In genomic region chr5:137553000-137553399, GRCm38 (mm10) we compare ENCODE assay signal across 10 mouse cellular contexts. TPM values are rescaled to one million over a fixed set of nuclear protein-coding genes. Genes with fewer than 3 reads are reported as not detected.
DNase-seq lines count a peak whose midpoint lies in the region; ATAC-seq and TF ChIP-seq lines count a peak whose summit lies in the region.
"Had no signal": no experiment of that assay in that cellular context is flagged by ENCODE, and none has a peak within 500 bp of the region (broad histone marks: within the 10 kb centered on the region; RNA-seq: fewer than 3 reads in every experiment).

No protein-coding gene starts in this region.

- H3K27me3 ChIP-seq in lung, embryonic 16.5 days (ENCODE audit: control insufficient read depth, insufficient read depth, low read depth, low read length) = peaks cover 7% of the 10 kb centered on the region
- H3K27me3 ChIP-seq in hindbrain, embryonic 10.5 days (ENCODE audit: insufficient read depth, poor library complexity, severe bottlenecking) = peaks cover 19% of the 10 kb centered on the region
- H3K27me3 ChIP-seq in liver, embryonic 13.5 days = peaks cover 43% of the 10 kb centered on the region
- H3K27me3 ChIP-seq in stomach, postnatal 0 days (ENCODE audit: control insufficient read depth, insufficient read depth, low read length) = no peaks in the 10 kb centered on the region

- H3K4me2 ChIP-seq in lung, embryonic 16.5 days (ENCODE audit: low read depth, low read length) = peak overlapping the region; percentile 46
- peak overlapping the region; percentile 31 for H3K4me2 ChIP-seq in liver, embryonic 13.5 days
- H3K4me2 ChIP-seq in stomach, postnatal 0 days (replicated peaks; ENCODE audit: low read depth) = peak overlapping the region; percentile 8; the same call in 1 of the 2 replicates

- DNase-seq in lung, postnatal 4 days = no peak
- no peak for DNase-seq in hindbrain, embryonic 10.5 days (ENCODE audit: low spot score)
- DNase-seq in liver, embryonic 13.5 days = no peak
- DNase-seq in stomach, postnatal 0 days (ENCODE audit: low spot score) = no peak
- DNase-seq in left cerebral cortex, postnatal 14 days (ENCODE audit: low spot score in 2 of 2) = no peak
- no peak for DNase-seq in frontal cortex, postnatal 14 days (ENCODE audit: low spot score in 2 of 2)

- no peak overlapping the region for H3K27ac ChIP-seq in lung, embryonic 16.5 days (ENCODE audit: low read length)
- H3K27ac ChIP-seq in hindbrain, embryonic 10.5 days = 0 out of 2 replicates have a peak overlapping the region, but pooled peaks have one; percentile 72
- no peak overlapping the region for H3K27ac ChIP-seq in liver, embryonic 13.5 days
- no peak overlapping the region for H3K27ac ChIP-seq in stomach, postnatal 0 days (replicated peaks)

- ATAC-seq in lung, embryonic 16.5 days (ENCODE audit: low read depth) = no peak
- ATAC-seq in liver, embryonic 13.5 days (ENCODE audit: low read depth) = no peak
- no peak for ATAC-seq in stomach, postnatal 0 days (ENCODE audit: low FRiP score, low TSS enrichment)
- ATAC-seq: Patski had no signal

- no peak overlapping the region for H3K9ac ChIP-seq in lung, embryonic 16.5 days (ENCODE audit: low read length)
- H3K9ac ChIP-seq in liver, embryonic 13.5 days = no peak overlapping the region
- no peak overlapping the region for H3K9ac ChIP-seq in stomach, postnatal 0 days (ENCODE audit: low read length)

- H3K36me3 ChIP-seq in lung, embryonic 16.5 days (ENCODE audit: control insufficient read depth, insufficient read depth, low read length) = no peaks in the 10 kb centered on the region
- H3K36me3 ChIP-seq in hindbrain, embryonic 10.5 days = no peaks in the 10 kb centered on the region
- no peaks in the 10 kb centered on the region for H3K36me3 ChIP-seq in liver, embryonic 13.5 days
- H3K36me3 ChIP-seq in stomach, postnatal 0 days (ENCODE audit: control insufficient read depth, insufficient read depth, low read length) = no peaks in the 10 kb centered on the region

- no peak for TF ChIP-seq EP300 in stomach, postnatal 0 days (optimal IDR thresholded peaks at IDR 0.05)

- WGBS in lung, embryonic 16.5 days = 24% methylated on average over 6 of the region's 6 CpGs
- WGBS in hindbrain, embryonic 10.5 days = 30% methylated on average over 6 of the region's 6 CpGs
- WGBS in liver, embryonic 13.5 days (ENCODE audit: insufficient replicate concordance) = 26% methylated on average over 6 of the region's 6 CpGs
- 27% methylated on average over 6 of the region's 6 CpGs for WGBS in stomach, postnatal 0 days

- no peak for TF ChIP-seq CTCF in stomach, postnatal 0 days (IDR thresholded peaks at IDR 0.05; ENCODE audit: low read depth)

- intact Hi-C loops in left cerebral cortex, postnatal 14 days (cut with DNase I) = no loop called here

- no peaks in the 10 kb centered on the region for H3K9me3 ChIP-seq in lung, embryonic 16.5 days (ENCODE audit: control insufficient read depth, low read length)
- H3K9me3 ChIP-seq in hindbrain, embryonic 10.5 days = no peaks in the 10 kb centered on the region
- 0 out of 2 replicates have a peak, but pooled peaks cover 4% of the 10 kb centered on the region for H3K9me3 ChIP-seq in liver, embryonic 13.5 days (replicated peaks)
- no peaks in the 10 kb centered on the region for H3K9me3 ChIP-seq in stomach, postnatal 0 days (ENCODE audit: control insufficient read depth, low read length)

- H3K4me1 ChIP-seq in lung, embryonic 16.5 days (replicated peaks; ENCODE audit: control insufficient read depth, insufficient read depth, low read length) = no peaks in the 10 kb centered on the region
- H3K4me1 ChIP-seq in hindbrain, embryonic 10.5 days (replicated peaks) = peaks cover 14% of the 10 kb centered on the region; the same call in 1 of the 2 replicates
- H3K4me1 ChIP-seq in liver, embryonic 13.5 days (replicated peaks) = peaks cover 9% of the 10 kb centered on the region
- no peaks in the 10 kb centered on the region for H3K4me1 ChIP-seq in stomach, postnatal 0 days (replicated peaks; ENCODE audit: control insufficient read depth, insufficient read depth)

- peak overlapping the region; percentile 16; the same call in 1 of the 2 replicates for H3K4me3 ChIP-seq in lung, embryonic 16.5 days (ENCODE audit: low read length)
- H3K4me3 ChIP-seq in hindbrain, embryonic 10.5 days = peak overlapping the region; percentile 49
- H3K4me3 ChIP-seq in liver, embryonic 13.5 days (replicated peaks) = 0 out of 2 replicates have a peak overlapping the region, but pooled peaks have one; percentile 21
- H3K4me3 ChIP-seq in stomach, postnatal 0 days (ENCODE audit: low read depth, low read length) = no peak overlapping the region

RNA-seq across cellular contexts. Expression of gene Actl6b, which starts 0.3 kb away (rescaled TPM):
- polyA plus RNA-seq in lung, embryonic 16.5 days (2015; fragmentation: Nextera tagmentation; extraction: Ambion mirVana) = 0.51 and 0.60 TPM in 2 replicates
- 10.3 and 47.6 TPM in 2 replicates for polyA plus RNA-seq in hindbrain, embryonic 10.5 days (2016; fragmentation: Nextera tagmentation; extraction: Ambion mirVana)
- 0.14 and 0.16 TPM in 2 replicates for polyA plus RNA-seq in liver, embryonic 13.5 days (2015; fragmentation: Nextera tagmentation; extraction: Ambion mirVana)
- polyA plus RNA-seq in stomach, postnatal 0 days (2015; fragmentation: Nextera tagmentation; extraction: Ambion mirVana) = 2.3 and 2.7 TPM in 2 replicates
- total RNA-seq in left cerebral cortex, postnatal 14 days (2021) = 100 to 1,000 TPM; 126 to 139 TPM
- total RNA-seq: heart, adult 8-10 months had no signal
- polyA plus RNA-seq: Patski had no signal

RNA-seq across cellular contexts. Expression of gene Tfr2, which starts 16.6 kb away (rescaled TPM):
- polyA plus RNA-seq in lung, embryonic 16.5 days (2015; fragmentation: Nextera tagmentation; extraction: Ambion mirVana) = 0.46 and 1.4 TPM in 2 replicates
- polyA plus RNA-seq in hindbrain, embryonic 10.5 days (2016; fragmentation: Nextera tagmentation; extraction: Ambion mirVana) = 1.7 and 4.9 TPM in 2 replicates
- polyA plus RNA-seq in liver, embryonic 13.5 days (2015; fragmentation: Nextera tagmentation; extraction: Ambion mirVana) = 41.5 and 45.7 TPM in 2 replicates
- 1.2 and 1.3 TPM in 2 replicates for polyA plus RNA-seq in stomach, postnatal 0 days (2015; fragmentation: Nextera tagmentation; extraction: Ambion mirVana)
- 10 to 100 TPM; 12.8 to 14.2 TPM for total RNA-seq in left cerebral cortex, postnatal 14 days (2021)
- polyA plus RNA-seq: Patski had no signal

RNA-seq across cellular contexts. Expression of gene Gnb2, which starts 19.7 kb away (rescaled TPM):
- 379 and 400 TPM in 2 replicates for polyA plus RNA-seq in lung, embryonic 16.5 days (2015; fragmentation: Nextera tagmentation; extraction: Ambion mirVana)
- 387 and 460 TPM in 2 replicates for polyA plus RNA-seq in hindbrain, embryonic 10.5 days (2016; fragmentation: Nextera tagmentation; extraction: Ambion mirVana)
- 139 and 159 TPM in 2 replicates for polyA plus RNA-seq in liver, embryonic 13.5 days (2015; fragmentation: Nextera tagmentation; extraction: Ambion mirVana)
- 345 and 374 TPM in 2 replicates for polyA plus RNA-seq in stomach, postnatal 0 days (2015; fragmentation: Nextera tagmentation; extraction: Ambion mirVana)
- total RNA-seq in left cerebral cortex, postnatal 14 days (2021) = 100 to 1,000 TPM; 777 to 806 TPM

RNA-seq across cellular contexts. Expression of gene Epo, which starts 20.0 kb away (rescaled TPM):
- polyA plus RNA-seq in lung, embryonic 16.5 days (2015; fragmentation: Nextera tagmentation; extraction: Ambion mirVana) = 0.31 and 0.98 TPM in 2 replicates
- polyA plus RNA-seq in hindbrain, embryonic 10.5 days (2016; fragmentation: Nextera tagmentation; extraction: Ambion mirVana) = 1.3 and 4.5 TPM in 2 replicates
- 0.96 and 1.2 TPM in 2 replicates for polyA plus RNA-seq in liver, embryonic 13.5 days (2015; fragmentation: Nextera tagmentation; extraction: Ambion mirVana)
- polyA plus RNA-seq in stomach, postnatal 0 days (2015; fragmentation: Nextera tagmentation; extraction: Ambion mirVana) = not detected in 2 replicates
- total RNA-seq in left cerebral cortex, postnatal 14 days (2021) = not detected
- total RNA-seq: heart, adult 8-10 months; left cerebral cortex, postnatal 25 days had no signal
- polyA plus RNA-seq: Patski had no signal

RNA-seq across cellular contexts. Expression of gene Gigyf1, which starts 34.7 kb away (rescaled TPM):
- polyA plus RNA-seq in lung, embryonic 16.5 days (2015; fragmentation: Nextera tagmentation; extraction: Ambion mirVana) = 10.7 and 10.9 TPM in 2 replicates
- 14.7 and 14.9 TPM in 2 replicates for polyA plus RNA-seq in hindbrain, embryonic 10.5 days (2016; fragmentation: Nextera tagmentation; extraction: Ambion mirVana)
- 3.3 and 3.7 TPM in 2 replicates for polyA plus RNA-seq in liver, embryonic 13.5 days (2015; fragmentation: Nextera tagmentation; extraction: Ambion mirVana)
- 5.2 and 6.0 TPM in 2 replicates for polyA plus RNA-seq in stomach, postnatal 0 days (2015; fragmentation: Nextera tagmentation; extraction: Ambion mirVana)
- 10 to 100 TPM; 40.0 to 44.3 TPM for total RNA-seq in left cerebral cortex, postnatal 14 days (2021)
